Mouse (Mus musculus): Measurements from ENCODE around the gene Mgea5.
"Not testable (repeated sequence)": the region's sequence is repeated elsewhere in the genome, so short reads cannot be mapped to it uniquely, and the experiment has no call there.

GRCm38 (mm10) chr19:45805817-45806216, 22.2 kb upstream of the Mgea5 start:
- TF ChIP-seq CTCF (IDR thresholded peaks at IDR 0.05; ENCODE audit: control insufficient read depth, insufficient read depth, low read length); POLR2A (IDR thresholded peaks at IDR 0.05; ENCODE audit: borderline replicate concordance, control insufficient read depth, low read depth, low read length): not testable (repeated sequence)

Data from bone marrow, adult 2 months (tissue).